Mouse (Mus musculus) limb, embryonic 14.5 days (tissue): ENCODE measurements around the gene Rapgef3. TPM values are rescaled to one million over a fixed set of nuclear protein-coding genes. Genes with fewer than 3 reads are reported as not detected.
A peak's percentile ranks its signal among the peaks of the same experiment; 100 is the strongest.

Experiments
- ATAC-seq: fragments of 200-750 bp; cut with Nextera tagmentation; 2 replicates; pipeline ENCODE4 v1.8.0; 2017; ENCODE audit warnings: low read depth, moderate number of reproducible peaks, moderate TSS enrichment; ENCODE audit not compliant: low FRiP score
- DNase-seq: peaks from one replicate; pipeline ENCODE4 v3.0.0-alpha.2; 2015; ENCODE audit warnings: low spot score
- H3K27ac ChIP-seq: fragments of 300-500 bp; sonication (generic); replicated peaks from 2 replicates; pipeline ENCODE4 v1.5.1; 2014; ENCODE audit warnings: low read depth, mild to moderate bottlenecking, low read length, moderate library complexity, mixed read lengths
- H3K27me3 ChIP-seq: fragments of 300-500 bp; sonication (generic); 2 replicates; pipeline ENCODE4 v1.6.1; 2014; ENCODE audit warnings: low read length, mixed read lengths; ENCODE audit not compliant: control insufficient read depth, insufficient read depth
- H3K36me3 ChIP-seq: fragments of 300-500 bp; sonication (generic); 2 replicates; pipeline ENCODE4 v1.6.1; 2014; ENCODE audit warnings: mild to moderate bottlenecking, low read length, moderate library complexity, mixed read lengths; ENCODE audit not compliant: control insufficient read depth, insufficient read depth
- H3K4me1 ChIP-seq: fragments of 300-500 bp; sonication (generic); 2 replicates; pipeline ENCODE4 v1.6.1; 2014; ENCODE audit warnings: antibody characterized with exemption, low read length, mixed read lengths; ENCODE audit not compliant: control insufficient read depth, insufficient read depth
- H3K4me2 ChIP-seq: fragments of 300-500 bp; sonication (generic); replicated peaks from 2 replicates; pipeline ENCODE4 v1.6.1; 2014; ENCODE audit warnings: low read depth, mild to moderate bottlenecking, low read length, moderate library complexity; ENCODE audit not compliant: severe bottlenecking
- H3K4me3 ChIP-seq: fragments of 300-500 bp; sonication (generic); replicated peaks from 2 replicates; pipeline ENCODE4 v1.5.1; 2014; ENCODE audit warnings: low read length
- H3K9ac ChIP-seq: fragments of 300-500 bp; sonication (generic); 2 replicates; pipeline ENCODE4 v1.6.1; 2014; ENCODE audit warnings: mild to moderate bottlenecking, low read depth, low read length, moderate library complexity; ENCODE audit not compliant: severe bottlenecking
- H3K9me3 ChIP-seq: fragments of 300-500 bp; sonication (generic); 2 replicates; pipeline ENCODE4 v1.6.1; 2016; ENCODE audit warnings: low read length; ENCODE audit not compliant: control insufficient read depth
- POLR2A ChIP-seq: fragments of 200-500 bp; IDR thresholded peaks from 2 replicates; pipeline ENCODE4 v1.8.0; 2012; ENCODE audit warnings: inconsistent platforms, mild to moderate bottlenecking, moderate library complexity, borderline replicate concordance; ENCODE audit not compliant: insufficient read depth, insufficient read length; ENCODE audit errors: extremely low read depth
- WGBS: fragments of 180-500 bp; shearing (Covaris S2); extraction: QIAGEN DNeasy Blood & Tissue Kit; methylation state at CpG from one replicate; pipeline ENCODE4 v1.1.7; 2014; 5-methylcytosine and 5-hydroxymethylcytosine counted together
- polyA plus RNA-seq, 2 experiments: library from polyadenylated mRNA; depleted of rRNA in 1 of 2; stranded (reverse) in 1 of 2; unstranded in 1 of 2; fragments of >200 nt; fragmentation: Nextera tagmentation in 1 of 2; extraction: Ambion mirVana in 1 of 2; gene quantifications; 2 replicates each; pipeline versions ENCODE4 v1.2.1 to v1.2.3; 2012 to 2014

Gene Rapgef3
- polyA plus RNA-seq, 2 experiments = 8.0 to 21.7 TPM

DNA sequence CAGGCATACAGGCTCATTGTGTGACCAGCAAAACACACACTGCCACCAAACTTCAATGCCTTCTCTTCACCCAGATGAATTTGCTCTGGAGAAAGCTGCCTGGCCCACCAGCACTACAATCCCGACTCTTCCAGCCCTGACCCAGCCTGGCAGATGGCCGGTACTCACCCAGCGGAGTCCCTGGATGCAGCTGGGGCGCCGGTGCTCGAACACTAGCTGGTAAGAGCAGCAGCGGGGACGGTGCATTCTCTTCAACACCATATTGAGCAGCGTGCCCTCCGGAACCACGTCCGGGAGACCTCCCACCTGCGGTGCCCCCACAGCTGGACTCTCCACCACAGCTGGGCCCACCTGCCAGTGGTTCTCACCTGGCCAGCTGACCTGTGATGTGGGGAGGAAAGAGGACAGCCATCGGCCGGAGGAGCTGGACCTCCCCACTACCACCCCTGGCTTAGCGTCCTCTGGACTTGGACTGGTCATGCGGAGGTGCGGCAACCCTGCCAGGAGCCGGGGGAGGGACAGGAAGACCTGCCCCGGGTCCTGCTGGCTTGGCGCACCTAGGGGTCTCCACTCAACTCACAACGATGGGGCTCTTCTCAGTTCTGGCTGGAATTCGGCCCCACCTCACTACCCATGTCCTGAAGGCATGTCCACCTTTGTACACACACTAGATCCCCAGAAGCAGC, 1.0 kb downstream of the Rapgef3 start:
- Histone ChIP-seq H3K9me3 (no peaks in the 10 kb centered on the region), H3K4me3 (peak overlapping the region; percentile 54), H3K9ac (peak overlapping the region; percentile 50), H3K36me3 (no peaks in the 10 kb centered on the region), H3K4me2 (peak overlapping the region; percentile 99), H3K27ac (no peak overlapping the region; the same call in 1 of the 2 replicates), H3K27me3 (peaks cover 6% of the 10 kb centered on the region; the same call in 1 of the 2 replicates), H3K4me1 (peaks cover 25% of the 10 kb centered on the region)
- no peak for TF ChIP-seq POLR2A
- WGBS = 8% methylated on average over 23 of the region's 23 CpGs
- ATAC-seq = no peak
- DNase-seq = no peak

DNA sequence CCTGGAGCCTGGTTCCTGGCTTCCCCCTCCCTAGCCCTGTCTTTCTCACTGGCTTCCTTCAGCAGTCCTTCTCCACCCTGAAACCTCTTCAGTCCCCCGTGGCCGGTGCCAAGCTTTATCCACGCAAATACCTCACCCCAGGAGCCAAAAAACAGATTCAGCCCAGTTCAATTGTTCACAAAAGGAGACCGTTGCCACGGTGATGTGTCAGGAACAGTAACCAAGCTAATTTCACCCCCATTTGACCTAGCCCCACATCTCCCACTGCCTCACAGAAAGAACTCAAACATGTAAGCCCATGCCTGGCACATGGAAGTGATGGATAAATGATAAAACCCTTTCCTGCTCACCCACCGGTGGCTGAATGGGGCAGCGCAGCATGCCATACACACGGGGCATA, 1.6 kb downstream of the Rapgef3 start:
- peaks cover 6% of the 10 kb centered on the region; the same call in 1 of the 2 replicates for H3K27me3 ChIP-seq
- no peak for DNase-seq

DNA sequence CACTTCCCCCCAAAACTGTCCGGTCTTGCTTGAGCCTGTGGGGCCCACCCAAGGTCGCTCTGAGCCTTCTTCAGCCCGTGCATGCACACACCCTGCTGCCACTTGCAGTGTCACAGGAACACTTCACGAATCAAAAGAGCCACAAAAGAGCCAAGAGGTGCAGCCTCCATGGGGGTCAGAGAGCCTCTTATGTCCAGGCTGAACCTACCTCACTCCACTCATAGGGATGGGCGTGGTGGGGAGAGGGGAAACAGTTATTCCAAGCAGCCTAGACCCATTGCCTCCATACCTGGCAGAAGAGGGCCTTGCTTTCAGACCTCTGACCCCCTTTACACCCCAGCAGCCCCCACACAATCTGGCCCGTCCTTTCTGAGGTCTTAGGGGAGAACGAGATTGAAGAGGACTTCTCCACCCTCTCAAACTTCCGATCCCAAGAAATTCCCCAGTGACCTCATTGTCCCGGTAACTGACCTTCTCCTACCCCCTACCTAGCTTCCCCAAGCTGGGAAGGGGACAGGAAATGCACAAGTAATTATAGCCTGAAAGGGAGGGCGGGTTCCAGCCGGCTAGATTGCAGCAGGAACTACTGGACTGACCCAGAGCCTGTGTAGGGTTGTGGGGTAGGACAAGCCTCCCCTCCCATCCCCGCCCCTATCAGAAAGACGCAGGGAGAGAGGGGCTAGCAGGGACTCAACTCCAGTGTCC, 2.5 kb downstream of the Rapgef3 start:
- no peaks in the 10 kb centered on the region for H3K9me3 ChIP-seq
- peak overlapping the region; percentile 17; the same call in 1 of the 2 replicates for H3K4me2 ChIP-seq
- 34% methylated on average over 13 of the region's 13 CpGs for WGBS
- no peak overlapping the region for H3K9ac ChIP-seq
- DNase-seq = no peak
- no peak overlapping the region for H3K27ac ChIP-seq
- H3K4me3 ChIP-seq = 0 out of 2 replicates have a peak overlapping the region, but pooled peaks have one; percentile 0
- peaks cover 6% of the 10 kb centered on the region; the same call in 1 of the 2 replicates for H3K27me3 ChIP-seq
- no peaks in the 10 kb centered on the region; the same call in 1 of the 2 replicates for H3K36me3 ChIP-seq
- TF ChIP-seq POLR2A = no peak
- peaks cover 25% of the 10 kb centered on the region for H3K4me1 ChIP-seq
- no peak for ATAC-seq

More for the DNA sequence above, 1.6 kb downstream of the Rapgef3 start:
- 33% methylated on average over 8 of the region's 8 CpGs for WGBS
- H3K4me3 ChIP-seq = peak overlapping the region; percentile 54
- H3K4me2 ChIP-seq = peak overlapping the region; percentile 99
- no peak for TF ChIP-seq POLR2A
- no peak for ATAC-seq
- no peak overlapping the region for H3K27ac ChIP-seq
- no peaks in the 10 kb centered on the region for H3K36me3 ChIP-seq
- peak overlapping the region; percentile 50; the same call in 1 of the 2 replicates for H3K9ac ChIP-seq
- peaks cover 25% of the 10 kb centered on the region for H3K4me1 ChIP-seq
- H3K9me3 ChIP-seq = no peaks in the 10 kb centered on the region

DNA sequence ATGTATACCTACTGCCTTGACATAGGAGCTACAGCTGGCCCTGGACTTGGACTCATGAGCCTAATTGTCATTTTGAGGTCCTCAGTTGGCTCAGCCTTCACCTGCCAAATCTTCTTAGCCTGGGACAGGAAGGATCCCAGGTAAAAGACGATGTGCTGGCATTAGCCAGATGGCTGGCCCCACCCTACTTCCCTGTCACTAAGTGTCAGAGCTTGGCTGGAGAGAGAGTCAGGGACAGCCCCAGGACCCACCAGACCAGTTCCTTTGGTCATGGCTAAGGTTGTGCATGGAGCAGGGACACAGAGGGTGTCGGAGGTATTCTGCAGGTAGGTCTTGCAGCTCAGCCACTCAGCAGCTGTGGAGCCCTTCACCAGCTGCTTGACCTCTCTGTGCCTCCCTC, 3.2 kb downstream of the Rapgef3 start:
- Histone ChIP-seq H3K4me1 (peaks cover 25% of the 10 kb centered on the region), H3K27ac (no peak overlapping the region), H3K9ac (no peak overlapping the region), H3K9me3 (no peaks in the 10 kb centered on the region), H3K27me3 (peaks cover 6% of the 10 kb centered on the region; the same call in 1 of the 2 replicates), H3K4me3 (no peak overlapping the region), H3K36me3 (peaks cover 4% of the 10 kb centered on the region), H3K4me2 (no peak overlapping the region)
- no peak for DNase-seq
- 76% methylated on average over 2 of the region's 2 CpGs for WGBS
- TF ChIP-seq POLR2A = no peak
- no peak for ATAC-seq

DNA sequence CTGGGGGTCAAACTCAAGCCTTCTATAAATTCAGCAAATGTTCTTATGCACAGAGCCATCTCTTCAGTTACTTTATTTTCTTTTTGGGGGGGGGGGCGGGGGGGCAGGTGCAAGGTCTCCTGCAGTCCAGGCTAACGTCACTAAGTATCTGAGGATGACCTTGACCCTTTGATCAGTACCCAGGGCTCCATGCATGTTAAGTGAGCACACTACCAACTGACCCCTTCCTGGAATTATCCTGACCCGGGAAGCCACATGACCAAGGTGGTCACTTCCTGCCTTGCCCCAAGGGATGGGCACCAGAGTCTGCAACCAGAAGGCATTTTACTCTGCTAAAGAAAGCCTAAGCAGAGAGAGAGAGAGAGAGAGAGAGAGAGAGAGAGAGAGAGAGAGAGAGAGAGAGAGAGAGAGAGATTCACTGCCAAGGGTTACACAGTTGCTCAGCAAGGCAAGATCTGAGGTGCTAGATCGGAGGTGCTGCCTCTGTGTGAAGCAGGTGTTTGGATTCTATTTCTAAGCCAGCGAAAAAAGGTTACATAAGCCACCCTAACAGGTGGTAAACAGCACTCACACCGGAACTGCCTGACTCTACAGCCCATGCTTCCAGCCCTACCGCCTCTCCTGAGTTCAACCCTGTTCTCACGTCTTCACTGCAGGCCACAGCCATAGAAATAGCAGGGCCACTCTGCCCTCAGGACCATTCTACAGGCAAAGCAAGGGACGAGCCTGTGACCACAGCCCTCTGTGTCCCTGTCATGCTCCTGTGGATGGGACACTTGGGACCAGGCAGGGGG, 4.3 kb downstream of the Rapgef3 start:
- peaks cover 6% of the 10 kb centered on the region; the same call in 1 of the 2 replicates for H3K27me3 ChIP-seq
- no peak overlapping the region for H3K4me2 ChIP-seq
- WGBS = 47% methylated on average over 7 of the region's 9 CpGs
- H3K4me3 ChIP-seq = no peak overlapping the region
- peaks cover 25% of the 10 kb centered on the region for H3K4me1 ChIP-seq
- TF ChIP-seq POLR2A = no peak
- H3K36me3 ChIP-seq = peaks cover 4% of the 10 kb centered on the region
- no peak for ATAC-seq
- H3K27ac ChIP-seq = no peak overlapping the region
- H3K9ac ChIP-seq = no peak overlapping the region
- no peaks in the 10 kb centered on the region for H3K9me3 ChIP-seq
- no peak for DNase-seq
